Comparison of ENCODE assay signal across 17 mouse cellular contexts in the genomic region with DNA sequence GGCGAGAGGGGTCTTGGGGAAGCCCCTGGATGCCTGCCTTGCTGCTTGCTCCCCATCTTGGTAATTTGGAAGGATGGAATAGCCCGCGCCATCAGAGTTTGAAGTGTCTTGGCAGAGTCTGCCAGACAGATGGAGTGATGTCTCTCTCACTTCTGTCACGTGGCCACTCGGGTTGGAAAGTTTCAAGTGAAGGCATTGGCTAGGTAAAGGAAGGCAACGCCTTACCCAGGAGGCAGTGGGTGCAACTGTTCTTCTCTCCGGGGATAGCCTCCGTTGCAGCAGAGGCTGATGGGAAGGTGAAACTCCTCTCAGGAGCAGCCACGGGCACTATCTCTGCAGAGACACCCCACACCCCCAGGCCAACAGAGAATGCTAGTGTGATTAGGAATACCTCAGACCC. TPM values are rescaled to one million over a fixed set of nuclear protein-coding genes. Genes with fewer than 3 reads are reported as not detected.
DNase-seq lines count a peak whose midpoint lies in the region; ATAC-seq and TF ChIP-seq lines count a peak whose summit lies in the region.
"Had no signal": no experiment of that assay in that cellular context is flagged by ENCODE, and none has a peak within 500 bp of the region (broad histone marks: within the 10 kb centered on the region; RNA-seq: fewer than 3 reads in every experiment).

No protein-coding gene starts in this region.

- peak; percentile 46 for DNase-seq in forebrain, postnatal 0 days
- no peak for DNase-seq in forebrain, embryonic 11.5 days (ENCODE audit: low spot score)
- DNase-seq in lung, adult 2 months: no peak
- peak; percentile 66 for DNase-seq in brain, embryonic 14.5 days (ENCODE audit: low read depth)
- no peak for DNase-seq in MN1 (ENCODE audit: low spot score)
- DNase-seq in layer of hippocampus, adult 2 months (ENCODE audit: low spot score in 2 of 2): no peak
- DNase-seq: heart, postnatal 36 days; layer of hippocampus, adult 9-11 months; right cerebral cortex, postnatal 4 days; thymus, adult 2 months had no signal

- H3K4me1 ChIP-seq in forebrain, postnatal 0 days (ENCODE audit: insufficient read depth): no peaks in the 10 kb centered on the region
- no peaks in the 10 kb centered on the region for H3K4me1 ChIP-seq in forebrain, embryonic 11.5 days (replicated peaks; ENCODE audit: control insufficient read depth, insufficient read depth, low read length)
- peaks cover 26% of the 10 kb centered on the region for H3K4me1 ChIP-seq in lung, embryonic 16.5 days (replicated peaks; ENCODE audit: control insufficient read depth, insufficient read depth, low read length)
- H3K4me1 ChIP-seq in lung, adult 2 months (ENCODE audit: control insufficient read depth, insufficient read depth, low read length): peaks cover 13% of the 10 kb centered on the region
- peaks cover 8% of the 10 kb centered on the region for H3K4me1 ChIP-seq in liver, embryonic 16.5 days (ENCODE audit: control insufficient read depth, low read depth, low read length)
- H3K4me1 ChIP-seq: midbrain, embryonic 15.5 days; neural tube, embryonic 12.5 days had no signal

- H3K27me3 ChIP-seq in forebrain, postnatal 0 days (ENCODE audit: insufficient read depth, low read length): no peaks in the 10 kb centered on the region
- H3K27me3 ChIP-seq in forebrain, embryonic 11.5 days (ENCODE audit: control insufficient read depth, insufficient read depth, low read length): no peaks in the 10 kb centered on the region
- H3K27me3 ChIP-seq in lung, embryonic 16.5 days (ENCODE audit: control insufficient read depth, insufficient read depth, low read depth, low read length): peaks cover 5% of the 10 kb centered on the region; the same call in 1 of the 2 replicates
- H3K27me3 ChIP-seq in liver, embryonic 16.5 days (ENCODE audit: control insufficient read depth, insufficient read depth, low read depth, low read length): no peaks in the 10 kb centered on the region
- H3K27me3 ChIP-seq: midbrain, embryonic 15.5 days; neural tube, embryonic 12.5 days had no signal

- peak; percentile 42 for ATAC-seq in forebrain, postnatal 0 days
- ATAC-seq in forebrain, embryonic 11.5 days (replicated peaks; ENCODE audit: low FRiP score): no peak
- no peak for ATAC-seq in lung, embryonic 16.5 days (ENCODE audit: low read depth)
- no peak for ATAC-seq in liver, embryonic 16.5 days (ENCODE audit: low read depth)
- ATAC-seq: midbrain, embryonic 15.5 days had no signal

- no peak for TF ChIP-seq POLR2A in lung, adult 2 months (IDR thresholded peaks at IDR 0.05; ENCODE audit: borderline replicate concordance, extremely low read depth, low read depth, low read length)
- no peak for TF ChIP-seq POLR2A in brain, embryonic 14.5 days (IDR thresholded peaks at IDR 0.05; ENCODE audit: borderline replicate concordance, extremely low read depth, insufficient read depth, insufficient read length, poor library complexity, severe bottlenecking)

- H3K4me3 ChIP-seq in forebrain, postnatal 0 days (ENCODE audit: low read depth, low read length): no peak overlapping the region
- H3K4me3 ChIP-seq in forebrain, embryonic 11.5 days (ENCODE audit: low read depth, low read length): no peak overlapping the region
- no peak overlapping the region for H3K4me3 ChIP-seq in lung, embryonic 16.5 days (ENCODE audit: low read length)
- H3K4me3 ChIP-seq in lung, adult 2 months (replicated peaks; ENCODE audit: extremely low read depth, low read depth, low read length): no peak overlapping the region
- H3K4me3 ChIP-seq in liver, embryonic 16.5 days (ENCODE audit: low read depth, low read length): no peak overlapping the region
- no peak overlapping the region for H3K4me3 ChIP-seq in layer of hippocampus, adult 2 months
- H3K4me3 ChIP-seq: kidney, embryonic 15.5 days; midbrain, embryonic 15.5 days; neural tube, embryonic 12.5 days had no signal

- no peaks in the 10 kb centered on the region for H3K36me3 ChIP-seq in forebrain, postnatal 0 days (ENCODE audit: insufficient read depth)
- H3K36me3 ChIP-seq in forebrain, embryonic 11.5 days (ENCODE audit: control insufficient read depth, insufficient read depth, low read length): no peaks in the 10 kb centered on the region
- no peaks in the 10 kb centered on the region for H3K36me3 ChIP-seq in lung, embryonic 16.5 days (ENCODE audit: control insufficient read depth, insufficient read depth, low read length)
- no peaks in the 10 kb centered on the region for H3K36me3 ChIP-seq in liver, embryonic 16.5 days (ENCODE audit: control insufficient read depth, insufficient read depth)
- H3K36me3 ChIP-seq: kidney, embryonic 15.5 days; midbrain, embryonic 15.5 days; neural tube, embryonic 12.5 days had no signal

- TF ChIP-seq CTCF in forebrain, postnatal 0 days (IDR thresholded peaks at IDR 0.05; ENCODE audit: low read depth): no peak
- TF ChIP-seq CTCF in lung, adult 2 months (IDR thresholded peaks at IDR 0.05; ENCODE audit: insufficient read depth, low read length): no peak
- no peak for TF ChIP-seq CTCF in brain, embryonic 14.5 days (IDR thresholded peaks at IDR 0.05; ENCODE audit: borderline replicate concordance, extremely low read depth, insufficient read depth, insufficient read length)
- no peak for TF ChIP-seq CTCF in layer of hippocampus, adult 2 months (conservative IDR thresholded peaks at IDR 0.05)

- no peak overlapping the region for H3K9ac ChIP-seq in forebrain, postnatal 0 days
- no peak overlapping the region for H3K9ac ChIP-seq in forebrain, embryonic 11.5 days (ENCODE audit: low read length)
- no peak overlapping the region for H3K9ac ChIP-seq in lung, embryonic 16.5 days (ENCODE audit: low read length)
- no peak overlapping the region; the same call in 1 of the 2 replicates for H3K9ac ChIP-seq in liver, embryonic 16.5 days (ENCODE audit: low read depth, low read length)
- H3K9ac ChIP-seq: kidney, embryonic 15.5 days; midbrain, embryonic 15.5 days; neural tube, embryonic 12.5 days had no signal

- H3K9me3 ChIP-seq in forebrain, postnatal 0 days (ENCODE audit: low read length): no peaks in the 10 kb centered on the region
- H3K9me3 ChIP-seq in forebrain, embryonic 11.5 days (ENCODE audit: control insufficient read depth, low read length): no peaks in the 10 kb centered on the region
- no peaks in the 10 kb centered on the region for H3K9me3 ChIP-seq in lung, embryonic 16.5 days (ENCODE audit: control insufficient read depth, low read length)
- no peaks in the 10 kb centered on the region for H3K9me3 ChIP-seq in liver, embryonic 16.5 days (replicated peaks; ENCODE audit: control insufficient read depth, low read length)
- H3K9me3 ChIP-seq: kidney, embryonic 15.5 days; midbrain, embryonic 15.5 days; neural tube, embryonic 12.5 days had no signal

- no peak overlapping the region for H3K27ac ChIP-seq in forebrain, postnatal 0 days (ENCODE audit: low read depth, low read length)
- H3K27ac ChIP-seq in forebrain, embryonic 11.5 days (ENCODE audit: low read depth, low read length): no peak overlapping the region
- H3K27ac ChIP-seq in lung, embryonic 16.5 days (ENCODE audit: low read length): peak overlapping the region; percentile 64
- peak overlapping the region; percentile 90 for H3K27ac ChIP-seq in liver, embryonic 16.5 days (ENCODE audit: low read length)
- no peak overlapping the region for H3K27ac ChIP-seq in layer of hippocampus, adult 2 months
- H3K27ac ChIP-seq: kidney, embryonic 15.5 days; midbrain, embryonic 15.5 days; neural tube, embryonic 12.5 days had no signal

- 54% methylated on average over 9 of the region's 9 CpGs for WGBS in forebrain, postnatal 0 days
- 81% methylated on average over 9 of the region's 9 CpGs for WGBS in forebrain, embryonic 11.5 days
- 62% methylated on average over 9 of the region's 9 CpGs for WGBS in lung, embryonic 16.5 days
- 45% methylated on average over 9 of the region's 9 CpGs for WGBS in lung, adult 2 months
- 65% methylated on average over 9 of the region's 9 CpGs for WGBS in liver, embryonic 16.5 days (ENCODE audit: insufficient replicate concordance)

- no peak overlapping the region for H3K4me2 ChIP-seq in forebrain, postnatal 0 days (ENCODE audit: low read depth)
- no peak overlapping the region for H3K4me2 ChIP-seq in forebrain, embryonic 11.5 days (ENCODE audit: low read depth, low read length, severe bottlenecking)
- H3K4me2 ChIP-seq in lung, embryonic 16.5 days (ENCODE audit: low read depth, low read length): no peak overlapping the region
- 0 out of 2 replicates have a peak overlapping the region, but pooled peaks have one; percentile 6 for H3K4me2 ChIP-seq in liver, embryonic 16.5 days (ENCODE audit: low read depth, low read length)
- H3K4me2 ChIP-seq: kidney, embryonic 15.5 days; midbrain, embryonic 15.5 days; neural tube, embryonic 12.5 days had no signal

RNA-seq across cellular contexts. Expression of a gene that starts 5.0 kb away (rescaled TPM):
- not detected in 2 replicates for total RNA-seq in forebrain, postnatal 0 days (2014; rRNA removed)
- polyA plus RNA-seq in forebrain, postnatal 0 days (2015; fragmentation: Nextera tagmentation; extraction: Ambion mirVana): 0.35 TPM in 1 of 2 replicates, not detected in the other
- polyA plus RNA-seq in forebrain, embryonic 11.5 days (2014; fragmentation: Nextera tagmentation; extraction: Ambion mirVana): not detected in 2 replicates
- polyA plus RNA-seq in lung, embryonic 16.5 days (2015; fragmentation: Nextera tagmentation; extraction: Ambion mirVana): 0.35 and 0.43 TPM in 2 replicates
- polyA plus RNA-seq in lung, adult 2 months (2012; rRNA removed): 0.97 and 1.4 TPM in 2 replicates
- not detected in 2 replicates for polyA plus RNA-seq in brain, embryonic 14.5 days (2012; rRNA removed)
- polyA plus RNA-seq in liver, embryonic 16.5 days (2015; fragmentation: Nextera tagmentation; extraction: Ambion mirVana): 18.5 and 29.5 TPM in 2 replicates
- not detected for total RNA-seq in layer of hippocampus, adult 2 months (2021)
- total RNA-seq: gastrocnemius, adult 18-20 months had no signal
- polyA plus RNA-seq: neural tube, embryonic 12.5 days had no signal

RNA-seq across cellular contexts. Expression of a gene that starts 10.0 kb away (rescaled TPM):
- total RNA-seq in forebrain, postnatal 0 days (2014; rRNA removed): 14.3 and 16.2 TPM in 2 replicates
- 13.3 and 14.4 TPM in 2 replicates for polyA plus RNA-seq in forebrain, postnatal 0 days (2015; fragmentation: Nextera tagmentation; extraction: Ambion mirVana)
- 45.3 and 47.0 TPM in 2 replicates for polyA plus RNA-seq in forebrain, embryonic 11.5 days (2014; fragmentation: Nextera tagmentation; extraction: Ambion mirVana)
- 29.4 and 29.8 TPM in 2 replicates for polyA plus RNA-seq in lung, embryonic 16.5 days (2015; fragmentation: Nextera tagmentation; extraction: Ambion mirVana)
- 4.5 and 4.9 TPM in 2 replicates for polyA plus RNA-seq in lung, adult 2 months (2012; rRNA removed)
- polyA plus RNA-seq in brain, embryonic 14.5 days (2012; rRNA removed): 14.5 and 14.8 TPM in 2 replicates
- polyA plus RNA-seq in liver, embryonic 16.5 days (2015; fragmentation: Nextera tagmentation; extraction: Ambion mirVana): 11.8 and 12.6 TPM in 2 replicates
- total RNA-seq in layer of hippocampus, adult 2 months (2021): 10 to 100 TPM; 11.0 to 11.2 TPM

RNA-seq across cellular contexts. Expression of a gene that starts 11.9 kb away (rescaled TPM):
- not detected in 2 replicates for total RNA-seq in forebrain, postnatal 0 days (2014; rRNA removed)
- not detected in 2 replicates for polyA plus RNA-seq in forebrain, postnatal 0 days (2015; fragmentation: Nextera tagmentation; extraction: Ambion mirVana)
- not detected in 2 replicates for polyA plus RNA-seq in forebrain, embryonic 11.5 days (2014; fragmentation: Nextera tagmentation; extraction: Ambion mirVana)
- 0.16 TPM in 1 of 2 replicates, not detected in the other for polyA plus RNA-seq in lung, embryonic 16.5 days (2015; fragmentation: Nextera tagmentation; extraction: Ambion mirVana)
- 0.05 and 0.07 TPM in 2 replicates for polyA plus RNA-seq in lung, adult 2 months (2012; rRNA removed)
- not detected in 2 replicates for polyA plus RNA-seq in brain, embryonic 14.5 days (2012; rRNA removed)
- 10.2 and 13.6 TPM in 2 replicates for polyA plus RNA-seq in liver, embryonic 16.5 days (2015; fragmentation: Nextera tagmentation; extraction: Ambion mirVana)
- total RNA-seq in layer of hippocampus, adult 2 months (2021): not detected
- total RNA-seq: heart, postnatal 36 days had no signal
- polyA plus RNA-seq: limb, embryonic 11.5 days; midbrain, embryonic 15.5 days; neural tube, embryonic 12.5 days had no signal

RNA-seq across cellular contexts. Expression of a gene that starts 22.3 kb away (rescaled TPM):
- not detected in 2 replicates for total RNA-seq in forebrain, postnatal 0 days (2014; rRNA removed)
- 0.36 TPM in 1 of 2 replicates, not detected in the other for polyA plus RNA-seq in forebrain, postnatal 0 days (2015; fragmentation: Nextera tagmentation; extraction: Ambion mirVana)
- polyA plus RNA-seq in forebrain, embryonic 11.5 days (2014; fragmentation: Nextera tagmentation; extraction: Ambion mirVana): not detected in 2 replicates
- polyA plus RNA-seq in lung, embryonic 16.5 days (2015; fragmentation: Nextera tagmentation; extraction: Ambion mirVana): 0.55 TPM in 1 of 2 replicates, not detected in the other
- 2.4 TPM in 1 of 2 replicates, not detected in the other for polyA plus RNA-seq in lung, adult 2 months (2012; rRNA removed)
- polyA plus RNA-seq in brain, embryonic 14.5 days (2012; rRNA removed): 0.22 TPM in 1 of 2 replicates, not detected in the other
- polyA plus RNA-seq in liver, embryonic 16.5 days (2015; fragmentation: Nextera tagmentation; extraction: Ambion mirVana): not detected in 2 replicates
- total RNA-seq in layer of hippocampus, adult 2 months (2021): not detected
- total RNA-seq: gastrocnemius, adult 18-20 months; heart, postnatal 36 days had no signal
- polyA plus RNA-seq: limb, embryonic 11.5 days had no signal

RNA-seq across cellular contexts. Expression of a gene that starts 31.1 kb away (rescaled TPM):
- not detected in 2 replicates for total RNA-seq in forebrain, postnatal 0 days (2014; rRNA removed)
- polyA plus RNA-seq in forebrain, postnatal 0 days (2015; fragmentation: Nextera tagmentation; extraction: Ambion mirVana): not detected in 2 replicates
- not detected in 2 replicates for polyA plus RNA-seq in forebrain, embryonic 11.5 days (2014; fragmentation: Nextera tagmentation; extraction: Ambion mirVana)
- polyA plus RNA-seq in lung, embryonic 16.5 days (2015; fragmentation: Nextera tagmentation; extraction: Ambion mirVana): not detected in 2 replicates
- not detected in 2 replicates for polyA plus RNA-seq in lung, adult 2 months (2012; rRNA removed)
- polyA plus RNA-seq in brain, embryonic 14.5 days (2012; rRNA removed): not detected in 2 replicates
- polyA plus RNA-seq in liver, embryonic 16.5 days (2015; fragmentation: Nextera tagmentation; extraction: Ambion mirVana): not detected in 2 replicates
- total RNA-seq in layer of hippocampus, adult 2 months (2021): not detected
- total RNA-seq: heart, postnatal 36 days had no signal
- polyA plus RNA-seq: midbrain, embryonic 15.5 days; neural tube, embryonic 12.5 days had no signal

Comparison
In these comparisons a context has a peak if more than half of its experiments do, and no peak if none do; other contexts are left out.
1. DNase-seq: peak in forebrain, postnatal 0 days (single experiment) and brain, embryonic 14.5 days (single experiment); none in forebrain, embryonic 11.5 days (single experiment), lung, adult 2 months (single experiment), MN1 (single experiment) and layer of hippocampus, adult 2 months (0 of 2).
2. H3K27ac ChIP-seq: peak in lung, embryonic 16.5 days (single experiment) and liver, embryonic 16.5 days (single experiment); none in forebrain, postnatal 0 days (single experiment), forebrain, embryonic 11.5 days (single experiment) and layer of hippocampus, adult 2 months (single experiment).